Mouse (Mus musculus) midbrain, postnatal 0 days (tissue): ENCODE results near the gene Mfap5. TPM values are rescaled to one million over a fixed set of nuclear protein-coding genes. Genes with fewer than 3 reads are reported as not detected.

Experiments
- ATAC-seq: fragments of 200-750 bp; cut with Nextera tagmentation; 2 replicates; pipeline ENCODE4 v1.8.0; 2017; ENCODE audit warnings: moderate number of reproducible peaks, mild to moderate bottlenecking, moderate TSS enrichment, moderate library complexity; ENCODE audit not compliant: low FRiP score
- DNase-seq: peaks from one replicate; pipeline ENCODE4 v3.0.0-alpha.2; 2015; ENCODE audit warnings: low spot score
- H3K27ac ChIP-seq: fragments of 300-500 bp; sonication (generic); 2 replicates; pipeline ENCODE4 v1.5.1; 2014; ENCODE audit warnings: low read depth, mild to moderate bottlenecking, low read length, mixed read lengths
- H3K27me3 ChIP-seq: fragments of 300-500 bp; sonication (generic); 2 replicates; pipeline ENCODE4 v1.6.1; 2014; ENCODE audit warnings: low read length, control low read depth, mixed read lengths; ENCODE audit not compliant: insufficient read depth
- H3K36me3 ChIP-seq: fragments of 300-500 bp; sonication (generic); 2 replicates; pipeline ENCODE4 v1.6.1; 2014; ENCODE audit warnings: low read length, control low read depth, mixed read lengths; ENCODE audit not compliant: insufficient read depth
- H3K4me1 ChIP-seq: fragments of 300-500 bp; sonication (generic); 2 replicates; pipeline ENCODE4 v1.6.1; 2014; ENCODE audit warnings: mild to moderate bottlenecking, control low read depth, antibody characterized with exemption, low read length, mixed read lengths; ENCODE audit not compliant: insufficient read depth
- H3K4me2 ChIP-seq: fragments of 300-500 bp; sonication (generic); 2 replicates; pipeline ENCODE4 v1.6.1; 2014; ENCODE audit warnings: low read depth, mild to moderate bottlenecking, low read length, mixed read lengths; ENCODE audit not compliant: poor library complexity, severe bottlenecking
- H3K4me3 ChIP-seq: fragments of 300-500 bp; sonication (generic); 2 replicates; pipeline ENCODE4 v1.5.1; 2014; ENCODE audit warnings: low read depth, mild to moderate bottlenecking, low read length, moderate library complexity
- H3K9ac ChIP-seq: fragments of 300-500 bp; sonication (generic); replicated peaks from 2 replicates; pipeline ENCODE4 v1.6.1; 2014; ENCODE audit warnings: mild to moderate bottlenecking, low read length, moderate library complexity, mixed read lengths; ENCODE audit not compliant: poor library complexity, severe bottlenecking
- H3K9me3 ChIP-seq: fragments of 300-500 bp; sonication (generic); 2 replicates; pipeline ENCODE4 v1.6.1; 2016; ENCODE audit warnings: low read length, control low read depth
- CTCF ChIP-seq: IDR thresholded peaks from 2 replicates; pipeline ENCODE4 v1.5.1; 2016; ENCODE audit warnings: antibody characterized with exemption, mild to moderate bottlenecking
- WGBS: fragments of 180-500 bp; shearing (Covaris S2); extraction: QIAGEN DNeasy Blood & Tissue Kit; methylation state at CpG from one replicate; pipeline ENCODE4 v1.1.7; 2014; 5-methylcytosine and 5-hydroxymethylcytosine counted together
- polyA plus RNA-seq: library from polyadenylated mRNA; unstranded; fragments of >200 nt; fragmentation: Nextera tagmentation; extraction: Ambion mirVana; gene quantifications from 2 replicates; pipeline ENCODE4 v1.2.1, GENCODE M21; 2015
- total RNA-seq: library from RNA; depleted of rRNA; stranded (reverse); fragments of >200 nt; gene quantifications from 2 replicates; pipeline ENCODE4 v1.2.3, GENCODE M21; 2014

Gene Mfap5
- total and polyA plus RNA-seq, 2 experiments from 2014 or later: 1.9 to 10.1 TPM

GRCm38 (mm10) chr6:122560427-122560826 is 54.8 kb downstream of the Mfap5 start:
- Histone ChIP-seq H3K4me2 (peak overlapping the region; percentile 34), H3K9me3 (no peaks in the 10 kb centered on the region), H3K4me1 (no peaks in the 10 kb centered on the region), H3K36me3 (no peaks in the 10 kb centered on the region), H3K9ac (0 out of 2 replicates have a peak overlapping the region, but pooled peaks have one; percentile 44), H3K27me3 (no peaks in the 10 kb centered on the region), H3K27ac (no peak overlapping the region), H3K4me3 (no peak overlapping the region)
- peak; percentile 36 for ATAC-seq
- TF ChIP-seq CTCF: peak; percentile 95
- WGBS: 5% methylated on average over 17 of the region's 17 CpGs
- DNase-seq: peak; percentile 89

- Histone ChIP-seq H3K9ac (no peak overlapping the region), H3K4me3 (no peak overlapping the region), H3K27ac (no peak overlapping the region), H3K4me2 (peak overlapping the region; percentile 34; the same call in 1 of the 2 replicates), H3K36me3 (no peaks in the 10 kb centered on the region), H3K9me3 (no peaks in the 10 kb centered on the region), H3K4me1 (no peaks in the 10 kb centered on the region), H3K27me3 (no peaks in the 10 kb centered on the region)
- 87% methylated on average over 20 of the region's 20 CpGs for WGBS
- no peak for DNase-seq
- no peak for TF ChIP-seq CTCF
- ATAC-seq: 0 out of 2 replicates have a peak, but pooled peaks have one; percentile 10
These were observed 55.4 kb downstream of the Mfap5 start for GRCm38 (mm10) chr6:122561005-122561404.

- peak overlapping the region; percentile 43 for H3K4me2 ChIP-seq
- H3K9ac ChIP-seq: no peak overlapping the region
- peak overlapping the region; percentile 12; the same call in 1 of the 2 replicates for H3K4me3 ChIP-seq
- DNase-seq (peak; percentile 75), ATAC-seq (peak; percentile 53)
- WGBS: 2% methylated on average over 6 of the region's 6 CpGs
- H3K36me3 ChIP-seq: no peaks in the 10 kb centered on the region
- peak; percentile 95 for TF ChIP-seq CTCF
- no peaks in the 10 kb centered on the region for H3K4me1 ChIP-seq
- H3K9me3 ChIP-seq: no peaks in the 10 kb centered on the region
- no peaks in the 10 kb centered on the region for H3K27me3 ChIP-seq
- H3K27ac ChIP-seq: no peak overlapping the region
These were observed 56.8 kb downstream of the Mfap5 start for GRCm38 (mm10) chr6:122562463-122562862.

- no peaks in the 10 kb centered on the region for H3K36me3 ChIP-seq
These were observed 59.6 kb downstream of the Mfap5 start for GRCm38 (mm10) chr6:122565070-122565784.

GRCm38 (mm10) chr6:122569113-122569512 is 63.5 kb downstream of the Mfap5 start:
- WGBS: 30% methylated on average over 5 of the region's 5 CpGs

More at GRCm38 (mm10) chr6:122565070-122565784, 59.6 kb downstream of the Mfap5 start:
- DNase-seq (no peak), ATAC-seq (no peak)
- H3K27ac ChIP-seq: no peak overlapping the region
- no peak overlapping the region for H3K9ac ChIP-seq
- H3K4me1 ChIP-seq: no peaks in the 10 kb centered on the region
- TF ChIP-seq CTCF: no peak
- no peaks in the 10 kb centered on the region for H3K9me3 ChIP-seq
- H3K4me3 ChIP-seq: no peak overlapping the region
- 92% methylated on average over 9 of the region's 9 CpGs for WGBS
- H3K27me3 ChIP-seq: no peaks in the 10 kb centered on the region
- H3K4me2 ChIP-seq: no peak overlapping the region

GRCm38 (mm10) chr6:122569762-122570161 is 64.1 kb downstream of the Mfap5 start:
- no peak overlapping the region for H3K9ac ChIP-seq
- ATAC-seq (no peak), DNase-seq (no peak)
- no peak overlapping the region for H3K4me2 ChIP-seq
- no peaks in the 10 kb centered on the region for H3K27me3 ChIP-seq
- no peak for TF ChIP-seq CTCF
- no peaks in the 10 kb centered on the region for H3K9me3 ChIP-seq
- no peak overlapping the region for H3K4me3 ChIP-seq
- 64% methylated on average over 1 of the region's 1 CpGs for WGBS
- H3K4me1 ChIP-seq: no peaks in the 10 kb centered on the region
- H3K36me3 ChIP-seq: no peaks in the 10 kb centered on the region
- H3K27ac ChIP-seq: no peak overlapping the region

More at GRCm38 (mm10) chr6:122569113-122569512, 63.5 kb downstream of the Mfap5 start:
- Histone ChIP-seq H3K27me3 (no peaks in the 10 kb centered on the region), H3K9ac (no peak overlapping the region), H3K4me3 (no peak overlapping the region), H3K9me3 (no peaks in the 10 kb centered on the region), H3K36me3 (no peaks in the 10 kb centered on the region), H3K4me1 (no peaks in the 10 kb centered on the region), H3K4me2 (no peak overlapping the region), H3K27ac (no peak overlapping the region)
- no peak for ATAC-seq
- DNase-seq: peak; percentile 28
- no peak for TF ChIP-seq CTCF
